Mouse (Mus musculus): ENCODE results near the gene B230104I21Rik. TPM values are rescaled to one million over a fixed set of nuclear protein-coding genes. Genes with fewer than 3 reads are reported as not detected.

B230104I21Rik gene
- total RNA-seq, 2 experiments from 2014 or later = not detected

- no peak for DNase-seq (ENCODE audit: low spot score in 2 of 2)
Measured at GRCm38 (mm10) chr4:154346731-154347522, 11.0 kb downstream of the B230104I21Rik start.

GRCm38 (mm10) chr4:154348197-154348786 is 12.4 kb downstream of the B230104I21Rik start:
- DNase-seq (ENCODE audit: low spot score in 2 of 2) = no peak

GRCm38 (mm10) chr4:154352246-154352645 is 16.3 kb downstream of the B230104I21Rik start:
- DNase-seq (ENCODE audit: low spot score in 2 of 2) = no peak

GRCm38 (mm10) chr4:154355408-154355807 is 19.5 kb downstream of the B230104I21Rik start:
- DNase-seq (ENCODE audit: low spot score in 2 of 2) = no peak

GRCm38 (mm10) chr4:154358370-154358769 is 22.4 kb downstream of the B230104I21Rik start:
- no peak for DNase-seq (ENCODE audit: low spot score in 2 of 2)

GRCm38 (mm10) chr4:154358816-154359215 is 22.9 kb downstream of the B230104I21Rik start:
- no peak for DNase-seq (ENCODE audit: low spot score in 2 of 2)

GRCm38 (mm10) chr4:154359762-154360300 is 23.9 kb downstream of the B230104I21Rik start:
- no peak for DNase-seq (ENCODE audit: low spot score in 2 of 2)

GRCm38 (mm10) chr4:154360441-154360840 is 24.5 kb downstream of the B230104I21Rik start:
- DNase-seq (ENCODE audit: low spot score in 2 of 2) = no peak

- no peak for DNase-seq (ENCODE audit: low spot score in 2 of 2)
Measured at GRCm38 (mm10) chr4:154360850-154361249, 24.9 kb downstream of the B230104I21Rik start.

- no peak for DNase-seq (ENCODE audit: low spot score in 2 of 2)
Measured at GRCm38 (mm10) chr4:154364752-154365151, 28.8 kb downstream of the B230104I21Rik start.

- no peak for DNase-seq (ENCODE audit: low spot score in 2 of 2)
Measured at GRCm38 (mm10) chr4:154366836-154367235, 30.9 kb downstream of the B230104I21Rik start.

- DNase-seq (ENCODE audit: low spot score in 2 of 2) = no peak
Measured at GRCm38 (mm10) chr4:154369089-154369488, 33.2 kb downstream of the B230104I21Rik start.

- DNase-seq (ENCODE audit: low spot score in 2 of 2) = no peak
Measured at GRCm38 (mm10) chr4:154370841-154371240, 34.9 kb downstream of the B230104I21Rik start.

- no peak for DNase-seq (ENCODE audit: low spot score in 2 of 2)
Measured at GRCm38 (mm10) chr4:154371542-154372247, 35.8 kb downstream of the B230104I21Rik start.

GRCm38 (mm10) chr4:154375939-154376625 is 40.2 kb downstream of the B230104I21Rik start:
- no peak for DNase-seq (ENCODE audit: low spot score in 2 of 2)

- DNase-seq (ENCODE audit: low spot score in 2 of 2) = no peak
Measured at GRCm38 (mm10) chr4:154378876-154379275, 42.9 kb downstream of the B230104I21Rik start.

- no peak for DNase-seq (ENCODE audit: low spot score in 2 of 2)
Measured at GRCm38 (mm10) chr4:154385208-154385607, 49.3 kb downstream of the B230104I21Rik start.

GRCm38 (mm10) chr4:154385918-154386317 is 50.0 kb downstream of the B230104I21Rik start:
- no peak for DNase-seq (ENCODE audit: low spot score in 2 of 2)

GRCm38 (mm10) chr4:154386810-154387209 is 50.9 kb downstream of the B230104I21Rik start:
- DNase-seq (ENCODE audit: low spot score in 2 of 2) = no peak

- DNase-seq (ENCODE audit: low spot score in 2 of 2) = no peak
Measured at GRCm38 (mm10) chr4:154389641-154390040, 53.7 kb downstream of the B230104I21Rik start.

All from adrenal gland, postnatal 4 days (tissue).